Comparison of ENCODE assay signal across 18 mouse cellular contexts in the genomic region with DNA sequence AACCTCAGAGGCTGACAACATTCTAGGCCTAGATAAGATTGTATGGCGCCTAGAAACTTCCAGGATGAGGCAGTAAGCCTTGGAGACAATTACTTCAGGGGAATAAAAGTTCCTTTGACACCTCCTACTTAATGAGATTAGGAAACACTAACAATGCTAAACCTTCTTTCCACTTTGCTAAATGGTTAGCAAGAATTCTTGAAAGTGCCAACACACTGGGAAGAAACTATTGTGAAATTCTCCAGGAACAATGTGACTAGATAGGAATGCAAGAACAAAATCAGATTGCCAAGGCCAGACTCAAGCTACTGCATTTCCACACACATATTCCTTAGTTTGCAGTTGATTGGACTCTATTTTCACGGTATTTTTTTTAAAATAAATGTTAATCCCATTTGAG.
"Had no signal": no experiment of that assay in that cellular context is flagged by ENCODE, and none has a peak within 500 bp of the region (broad histone marks: within the 10 kb centered on the region; RNA-seq: fewer than 3 reads in every experiment).

No protein-coding gene starts in this region.

- H3K9me3 ChIP-seq: midbrain, embryonic 10.5 days; neural tube, embryonic 13.5 days; neural tube, embryonic 15.5 days had no signal

- H3K4me2 ChIP-seq: lung, embryonic 14.5 days; neural tube, embryonic 13.5 days; neural tube, embryonic 15.5 days had no signal

- ATAC-seq: midbrain, embryonic 16.5 days had no signal

- H3K4me1 ChIP-seq: neural tube, embryonic 13.5 days had no signal

- H3K36me3 ChIP-seq: midbrain, embryonic 10.5 days; neural tube, embryonic 13.5 days; neural tube, embryonic 15.5 days had no signal

- H3K4me3 ChIP-seq: midbrain, embryonic 10.5 days; myocyte; neural tube, embryonic 13.5 days; neural tube, embryonic 15.5 days had no signal

- DNase-seq: lung, adult 18-20 months; lung, embryonic 14.5 days; lung, postnatal 10 days; lung, postnatal 4 days; midbrain, embryonic 14.5 days; retina, postnatal 1 day; right cerebral cortex, adult 18-20 months; right cerebral cortex, postnatal 25 days; right cerebral cortex, postnatal 4 days; spleen, adult 18-20 months; thymus, adult 18-20 months; thymus, postnatal 14 days; thymus, postnatal 36 days had no signal

- H3K27ac ChIP-seq: midbrain, embryonic 10.5 days; neural tube, embryonic 13.5 days; neural tube, embryonic 15.5 days had no signal

- H3K9ac ChIP-seq: lung, embryonic 14.5 days; neural tube, embryonic 13.5 days; neural tube, embryonic 15.5 days had no signal

- H3K27me3 ChIP-seq: neural tube, embryonic 13.5 days; neural tube, embryonic 15.5 days had no signal
